Mouse (Mus musculus): ENCODE results near the gene AI837181.
A peak's percentile ranks its signal among the peaks of the same experiment; 100 is the strongest.

Gene AI837181

GRCm38 (mm10) chr19:5414534-5414957, 10.4 kb upstream of the AI837181 start:
- DNase-seq (ENCODE audit: low spot score in 2 of 2): no peak

GRCm38 (mm10) chr19:5418750-5419466, 6.0 kb upstream of the AI837181 start:
- no peak for DNase-seq (ENCODE audit: low spot score in 2 of 2)

- no peak for DNase-seq (ENCODE audit: low spot score in 2 of 2)
Observed at GRCm38 (mm10) chr19:5419630-5420029, 5.3 kb upstream of the AI837181 start.

GRCm38 (mm10) chr19:5420579-5420978, 4.4 kb upstream of the AI837181 start:
- no peak for DNase-seq (ENCODE audit: low spot score in 2 of 2)

- DNase-seq (ENCODE audit: low spot score in 2 of 2): no peak
Observed at GRCm38 (mm10) chr19:5421784-5422183, 3.2 kb upstream of the AI837181 start.

GRCm38 (mm10) chr19:5422267-5422666, 2.7 kb upstream of the AI837181 start:
- no peak for DNase-seq (ENCODE audit: low spot score in 2 of 2)

- no peak for DNase-seq (ENCODE audit: low spot score in 2 of 2)
Observed at GRCm38 (mm10) chr19:5422895-5423443, 2.0 kb upstream of the AI837181 start.

GRCm38 (mm10) chr19:5423561-5423960, 1.4 kb upstream of the AI837181 start:
- no peak for DNase-seq (ENCODE audit: low spot score in 2 of 2)

- peak; percentile 74 to 78 for DNase-seq (ENCODE audit: low spot score in 2 of 2)
Observed at GRCm38 (mm10) chr19:5424092-5424781, 707 bp upstream of the AI837181 start.

- no peak for DNase-seq (ENCODE audit: low spot score in 2 of 2)
Observed at GRCm38 (mm10) chr19:5425906-5426565, 1.1 kb downstream of the AI837181 start.

- no peak for DNase-seq (ENCODE audit: low spot score in 2 of 2)
Observed at GRCm38 (mm10) chr19:5426640-5427290, 1.8 kb downstream of the AI837181 start.

- no peak for DNase-seq (ENCODE audit: low spot score in 2 of 2)
Observed at GRCm38 (mm10) chr19:5428083-5428482, 3.1 kb downstream of the AI837181 start.

GRCm38 (mm10) chr19:5429219-5429618, 4.3 kb downstream of the AI837181 start:
- no peak for DNase-seq (ENCODE audit: low spot score in 2 of 2)

- DNase-seq (ENCODE audit: low spot score in 2 of 2): peak in 1 of 2 experiments; percentile 54
Observed at GRCm38 (mm10) chr19:5429806-5430205, 4.9 kb downstream of the AI837181 start.

- DNase-seq (ENCODE audit: low spot score in 2 of 2): no peak
Observed at GRCm38 (mm10) chr19:5430408-5430807, 5.5 kb downstream of the AI837181 start.

- DNase-seq (ENCODE audit: low spot score in 2 of 2): no peak
Observed at GRCm38 (mm10) chr19:5431911-5432464, 7.0 kb downstream of the AI837181 start.

GRCm38 (mm10) chr19:5432992-5433852, 8.3 kb downstream of the AI837181 start:
- DNase-seq (ENCODE audit: low spot score in 2 of 2): peak in 1 of 2 experiments; percentile 49

- DNase-seq (ENCODE audit: low spot score in 2 of 2): no peak
Observed at GRCm38 (mm10) chr19:5433951-5434350, 9.0 kb downstream of the AI837181 start.

- DNase-seq (ENCODE audit: low spot score in 2 of 2): no peak
Observed at GRCm38 (mm10) chr19:5444371-5444908, 19.5 kb downstream of the AI837181 start.

- no peak for DNase-seq (ENCODE audit: low spot score in 2 of 2)
Observed at GRCm38 (mm10) chr19:5444954-5445353, 20.0 kb downstream of the AI837181 start.
